Mouse (Mus musculus) adrenal gland, postnatal 4 days (tissue): ENCODE measurements around the gene Rbks. TPM values are rescaled to one million over a fixed set of nuclear protein-coding genes. Genes with fewer than 3 reads are reported as not detected.
"Not testable (repeated sequence)": the region's sequence is repeated elsewhere in the genome, so short reads cannot be mapped to it uniquely, and the experiment has no call there.

ENCODE experiments used
- DNase-seq, 2 experiments: peaks; one replicate each; pipeline ENCODE4 v3.0.0; 2021 to 2022; ENCODE audit warnings: low spot score in 2 of 2, mixed read lengths in 2 of 2
- total RNA-seq, 2 experiments: library from RNA; stranded (reverse); gene quantifications; 2 replicates each; pipeline ENCODE4 v1.2.3; 2021

Gene Rbks
- total RNA-seq, 2 experiments from 2014 or later: 9.8 to 12.6 TPM

- no peak for DNase-seq
Measured at GRCm38 (mm10) chr5:31680183-31680582, 17.2 kb downstream of the Rbks start.

GRCm38 (mm10) chr5:31678000-31678399, 19.4 kb downstream of the Rbks start:
- no peak for DNase-seq

- no peak for DNase-seq
Measured at GRCm38 (mm10) chr5:31673431-31673830, 24.0 kb downstream of the Rbks start.

- no peak for DNase-seq
Measured at GRCm38 (mm10) chr5:31671137-31671536, 26.3 kb downstream of the Rbks start.

GRCm38 (mm10) chr5:31669984-31670383, 27.4 kb downstream of the Rbks start:
- DNase-seq: no peak

- no peak for DNase-seq
Measured at GRCm38 (mm10) chr5:31668325-31668968, 29.0 kb downstream of the Rbks start.

- DNase-seq: no peak
Measured at GRCm38 (mm10) chr5:31666176-31666575, 31.3 kb downstream of the Rbks start.

- DNase-seq: no peak
Measured at GRCm38 (mm10) chr5:31655688-31656190, 41.7 kb downstream of the Rbks start.

- DNase-seq: no peak
Measured at GRCm38 (mm10) chr5:31650518-31651288, 46.7 kb downstream of the Rbks start.

- no peak for DNase-seq
Measured at GRCm38 (mm10) chr5:31647327-31647726, 50.1 kb downstream of the Rbks start.

GRCm38 (mm10) chr5:31646574-31646973, 50.9 kb downstream of the Rbks start:
- no peak for DNase-seq

- DNase-seq: no peak
Measured at GRCm38 (mm10) chr5:31645798-31646197, 51.6 kb downstream of the Rbks start.

- DNase-seq: no peak
Measured at GRCm38 (mm10) chr5:31644847-31645246, 52.6 kb downstream of the Rbks start.

GRCm38 (mm10) chr5:31644272-31644671, 53.2 kb downstream of the Rbks start:
- DNase-seq: no peak

GRCm38 (mm10) chr5:31642300-31642699, 55.1 kb downstream of the Rbks start:
- no peak for DNase-seq

GRCm38 (mm10) chr5:31640542-31640941, 56.9 kb downstream of the Rbks start:
- DNase-seq: no peak

GRCm38 (mm10) chr5:31636636-31637253, 60.7 kb downstream of the Rbks start:
- DNase-seq: no peak

- DNase-seq: no peak
Measured at GRCm38 (mm10) chr5:31634679-31635078, 62.7 kb downstream of the Rbks start.

- DNase-seq: no peak
Measured at GRCm38 (mm10) chr5:31634161-31634560, 63.3 kb downstream of the Rbks start.

- DNase-seq: not testable (repeated sequence)
Measured at GRCm38 (mm10) chr5:31631169-31631568, 66.3 kb downstream of the Rbks start.

- peak in 1 of 2 experiments; percentile 31 for DNase-seq
Measured at GRCm38 (mm10) chr5:31630064-31630463, 67.4 kb downstream of the Rbks start.

- no peak for DNase-seq
Measured at GRCm38 (mm10) chr5:31628555-31628954, 68.9 kb downstream of the Rbks start.
